Mouse (Mus musculus) liver, embryonic 14.5 days (tissue): ENCODE results near the gene Cat.

ENCODE experiments used
- CTCF ChIP-seq: IDR thresholded peaks from 2 replicates; pipeline ENCODE4 v1.5.1; 2016; ENCODE audit warnings: antibody characterized with exemption, low read depth, control low read depth
- EP300 ChIP-seq: IDR thresholded peaks from 2 replicates; pipeline ENCODE4 v1.6.1; 2016; ENCODE audit warnings: antibody characterized with exemption, low read depth

DNA sequence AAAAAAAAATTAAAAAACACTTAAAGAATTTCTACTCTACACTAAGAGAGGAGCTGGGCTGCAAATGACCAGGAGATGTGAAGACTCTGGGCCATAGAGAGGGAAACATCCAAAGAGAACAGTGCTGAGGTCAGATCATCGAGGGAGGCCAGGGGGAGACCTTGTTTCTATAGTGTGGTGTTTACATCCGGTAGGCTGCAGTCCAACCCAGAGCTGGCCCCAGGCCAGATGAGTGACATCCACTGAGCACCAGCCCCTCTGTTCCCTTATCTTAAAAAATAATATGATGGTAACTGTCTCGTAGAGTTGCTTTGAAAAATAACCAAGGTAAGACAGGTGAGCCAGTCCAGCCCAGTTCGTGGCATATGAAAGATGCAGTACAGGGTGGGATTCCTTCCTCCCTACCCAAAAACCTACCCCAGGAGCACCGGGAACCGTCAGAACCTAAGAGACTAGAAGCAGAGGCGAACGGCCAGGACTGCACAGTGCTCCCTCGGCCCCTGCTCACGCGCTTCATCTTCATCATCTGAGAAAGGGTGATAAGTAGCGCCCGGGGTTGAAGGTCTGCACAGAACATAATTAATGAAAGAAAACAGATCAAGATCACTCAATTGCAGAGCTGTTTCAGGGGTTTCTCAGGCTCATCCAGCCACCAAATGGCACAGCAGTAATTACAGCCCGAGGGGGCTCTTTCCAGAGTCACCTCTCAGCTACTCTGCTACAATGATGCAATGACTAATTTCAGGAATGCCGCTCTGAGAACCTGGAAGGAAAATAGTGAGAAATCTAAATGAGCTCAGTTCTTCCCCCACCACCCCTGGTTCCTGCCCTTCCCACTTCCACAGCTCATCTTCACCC is 64.1 kb downstream of the Cat start:
- TF ChIP-seq CTCF (no peak), EP300 (no peak)
